In genomic region chr1:189947411-189947810, GRCm38 (mm10) we compare ENCODE assay signal across 17 mouse cellular contexts.
"Had no signal": no experiment of that assay in that cellular context is flagged by ENCODE, and none has a peak within 500 bp of the region (broad histone marks: within the 10 kb centered on the region; RNA-seq: fewer than 3 reads in every experiment).

No protein-coding gene starts in this region.

- H3K9ac ChIP-seq: lung, embryonic 14.5 days; midbrain, embryonic 13.5 days; neural tube, embryonic 13.5 days; neural tube, embryonic 15.5 days had no signal

- H3K27me3 ChIP-seq: midbrain, embryonic 13.5 days; neural tube, embryonic 13.5 days; neural tube, embryonic 15.5 days had no signal

- H3K4me1 ChIP-seq: midbrain, embryonic 13.5 days; neural tube, embryonic 13.5 days; neural tube, embryonic 15.5 days had no signal

- ATAC-seq: midbrain, embryonic 13.5 days; midbrain, embryonic 16.5 days had no signal

- H3K36me3 ChIP-seq: midbrain, embryonic 13.5 days; neural tube, embryonic 13.5 days; neural tube, embryonic 15.5 days had no signal

- H3K4me3 ChIP-seq: midbrain, embryonic 13.5 days; myocyte; neural tube, embryonic 13.5 days; neural tube, embryonic 15.5 days had no signal

- DNase-seq: lung, adult 18-20 months; lung, embryonic 14.5 days; lung, postnatal 10 days; lung, postnatal 4 days; right cerebral cortex, adult 18-20 months; right cerebral cortex, postnatal 25 days; right cerebral cortex, postnatal 4 days; spleen, adult 18-20 months; thymus, adult 18-20 months; thymus, postnatal 14 days; thymus, postnatal 36 days had no signal

- H3K27ac ChIP-seq: midbrain, embryonic 13.5 days; neural tube, embryonic 13.5 days; neural tube, embryonic 15.5 days had no signal

- H3K9me3 ChIP-seq: midbrain, embryonic 13.5 days; neural tube, embryonic 13.5 days; neural tube, embryonic 15.5 days had no signal

- H3K4me2 ChIP-seq: lung, embryonic 14.5 days; midbrain, embryonic 11.5 days; midbrain, embryonic 13.5 days; neural tube, embryonic 13.5 days; neural tube, embryonic 15.5 days had no signal
